Mouse (Mus musculus) kidney, embryonic 14.5 days (tissue): ENCODE measurements around the gene Polr3h. TPM values are rescaled to one million over a fixed set of nuclear protein-coding genes. Genes with fewer than 3 reads are reported as not detected.

ENCODE experiments used
- ATAC-seq: fragments of 200-750 bp; cut with Nextera tagmentation; 2 replicates; pipeline ENCODE4 v1.8.0; 2017; ENCODE audit warnings: moderate number of reproducible peaks, mild to moderate bottlenecking, moderate TSS enrichment, moderate library complexity; ENCODE audit not compliant: low FRiP score, low TSS enrichment
- H3K27ac ChIP-seq: fragments of 300-500 bp; sonication (generic); 2 replicates; pipeline ENCODE4 v1.5.1; 2014; ENCODE audit warnings: low read depth, mild to moderate bottlenecking, low read length, moderate library complexity, mixed read lengths
- H3K27me3 ChIP-seq: fragments of 300-500 bp; sonication (generic); 2 replicates; pipeline ENCODE4 v1.6.1; 2014; ENCODE audit warnings: mild to moderate bottlenecking, low read length; ENCODE audit not compliant: control insufficient read depth, insufficient read depth
- H3K36me3 ChIP-seq: fragments of 300-500 bp; sonication (generic); 2 replicates; pipeline ENCODE4 v1.6.1; 2014; ENCODE audit warnings: low read length, mixed read lengths; ENCODE audit not compliant: control insufficient read depth, insufficient read depth
- H3K4me1 ChIP-seq: fragments of 300-500 bp; sonication (generic); 2 replicates; pipeline ENCODE4 v1.6.1; 2014; ENCODE audit warnings: low read length, mixed read lengths; ENCODE audit not compliant: control insufficient read depth, insufficient read depth
- H3K4me2 ChIP-seq: fragments of 300-500 bp; sonication (generic); replicated peaks from 2 replicates; pipeline ENCODE4 v1.6.1; 2014; ENCODE audit warnings: low read depth, mild to moderate bottlenecking, low read length
- H3K4me3 ChIP-seq: fragments of 300-500 bp; sonication (generic); 2 replicates; pipeline ENCODE4 v1.5.1; 2014; ENCODE audit warnings: mild to moderate bottlenecking, low read length
- H3K9ac ChIP-seq: fragments of 300-500 bp; sonication (generic); 2 replicates; pipeline ENCODE4 v1.6.1; 2014; ENCODE audit warnings: low read depth, mild to moderate bottlenecking, low read length, moderate library complexity
- H3K9me3 ChIP-seq: fragments of 300-500 bp; sonication (generic); 2 replicates; pipeline ENCODE4 v1.6.1; 2016; ENCODE audit warnings: low read length; ENCODE audit not compliant: control insufficient read depth
- WGBS: fragments of 180-500 bp; shearing (Covaris S2); extraction: QIAGEN DNeasy Blood & Tissue Kit; methylation state at CpG from one replicate; pipeline ENCODE4 v1.1.7; 2014; 5-methylcytosine and 5-hydroxymethylcytosine counted together
- polyA plus RNA-seq: library from polyadenylated mRNA; unstranded; fragments of >200 nt; fragmentation: Nextera tagmentation; extraction: Ambion mirVana; gene quantifications from 2 replicates; pipeline ENCODE4 v1.2.1, GENCODE M21; 2014

Gene Polr3h
- polyA plus RNA-seq, 1 experiment from 2014 or later, result 78.9 TPM

DNA sequence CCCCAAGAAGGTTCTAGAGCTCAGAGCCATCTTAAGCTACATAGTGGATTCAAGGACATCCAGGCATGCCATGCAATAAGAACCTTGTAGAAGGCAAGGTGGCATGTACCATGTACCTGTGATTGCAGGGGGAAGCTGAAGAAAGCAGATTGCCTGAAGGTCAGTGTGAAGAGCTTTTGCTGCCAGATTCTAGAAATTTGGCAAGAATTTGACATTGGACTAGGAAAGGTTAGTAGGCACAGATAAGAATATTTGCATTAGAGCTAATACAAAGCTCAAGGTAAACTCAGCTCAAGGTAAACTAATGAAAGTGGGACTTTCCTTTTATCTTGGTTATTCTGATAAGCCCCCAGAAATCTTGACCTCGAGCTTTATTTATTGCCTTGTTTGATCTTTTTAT is 38.2 kb upstream of the Polr3h start:
- H3K9ac ChIP-seq, result no peak overlapping the region
- H3K36me3 ChIP-seq, result no peaks in the 10 kb centered on the region
- WGBS, result 49% methylated on average over 1 of the region's 1 CpGs
- no peak for ATAC-seq
- no peaks in the 10 kb centered on the region for H3K27me3 ChIP-seq
- H3K9me3 ChIP-seq, result no peaks in the 10 kb centered on the region
- no peak overlapping the region for H3K4me2 ChIP-seq
- H3K4me1 ChIP-seq, result 0 out of 2 replicates have a peak, but pooled peaks cover 4% of the 10 kb centered on the region
- H3K27ac ChIP-seq, result no peak overlapping the region
- no peak overlapping the region for H3K4me3 ChIP-seq

DNA sequence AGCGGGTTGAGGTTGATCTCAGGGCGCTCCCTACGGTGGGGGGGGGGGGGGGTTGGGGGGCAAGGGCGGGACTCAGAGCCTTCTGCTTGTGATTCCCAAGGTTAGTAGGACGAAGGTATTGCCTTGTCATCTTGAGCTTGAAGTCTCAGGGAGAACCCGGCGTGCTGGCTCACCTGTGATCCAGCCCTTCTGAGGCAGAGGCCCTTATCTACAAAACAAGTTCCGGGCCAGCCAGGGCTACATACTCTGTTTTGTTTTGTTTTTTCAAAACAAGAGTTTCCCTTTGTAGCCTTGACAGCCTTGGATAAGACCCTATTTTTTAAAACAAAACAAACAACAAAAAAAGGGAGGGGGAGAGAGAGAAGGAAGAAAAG is 35.0 kb upstream of the Polr3h start:
- Histone ChIP-seq H3K4me3 (peak overlapping the region; percentile 73), H3K4me2 (peak overlapping the region; percentile 100), H3K27ac (no peak overlapping the region), H3K36me3 (no peaks in the 10 kb centered on the region), H3K4me1 (0 out of 2 replicates have a peak, but pooled peaks cover 4% of the 10 kb centered on the region), H3K9ac (no peak overlapping the region), H3K9me3 (no peaks in the 10 kb centered on the region), H3K27me3 (no peaks in the 10 kb centered on the region)
- WGBS, result under 1% methylated on average over 5 of the region's 8 CpGs
- ATAC-seq, result no peak

DNA sequence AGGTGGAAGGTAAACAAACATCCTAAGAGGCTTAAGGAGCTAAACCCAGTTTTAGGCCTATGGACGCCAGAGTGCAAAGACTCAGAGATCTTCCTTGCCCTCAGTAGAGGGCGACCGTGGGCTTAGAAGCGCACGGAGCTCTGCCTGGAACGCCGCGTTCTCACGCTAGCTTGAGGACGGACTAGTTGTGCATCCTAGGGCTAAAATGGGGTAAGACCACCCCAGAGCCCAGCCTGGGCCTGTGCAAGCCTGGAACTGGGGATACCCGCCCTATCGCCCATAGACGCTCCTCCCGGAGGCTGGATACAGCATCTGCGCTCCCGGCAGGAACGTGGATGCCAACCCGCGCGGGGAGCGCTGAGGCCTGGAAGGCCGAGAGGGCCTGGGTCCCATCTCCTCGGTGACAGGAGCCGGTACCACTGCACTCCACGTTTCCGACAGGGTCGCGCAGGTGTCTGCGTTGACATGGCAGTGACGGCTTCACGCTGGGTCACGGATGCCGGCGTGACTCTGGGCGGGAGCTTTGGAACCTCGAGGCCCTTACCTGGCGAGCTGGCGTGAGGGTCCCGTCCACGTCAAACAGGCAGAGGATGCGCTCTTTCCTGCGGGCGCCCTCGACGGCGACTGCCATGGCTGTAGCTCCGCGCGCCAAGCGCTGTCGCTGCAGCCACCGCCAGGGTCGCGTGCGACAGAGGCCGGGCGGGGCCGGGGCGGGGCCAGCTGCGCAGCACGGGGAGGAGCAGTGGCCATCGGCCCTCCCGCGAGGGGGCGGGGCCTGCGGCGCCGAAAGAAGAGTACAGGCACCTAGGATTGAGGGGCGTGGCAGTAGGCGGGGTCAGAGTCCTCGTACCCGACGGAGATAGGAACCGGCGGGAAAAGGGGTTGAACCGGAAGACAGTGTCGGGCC is 34.4 kb upstream of the Polr3h start, which contains the start of gene Pmm1:
Pmm1 (minus strand) TSS at position 760 of the 907 bp plus-strand sequence.
- H3K9ac ChIP-seq, result peak within 1 kb of the TSS; percentile 68
- peak within 1 kb of the TSS; percentile 77; the same call in 1 of the 2 replicates for H3K27ac ChIP-seq
- peak; percentile 98 for ATAC-seq
- under 1% methylated on average over 77 of the region's 77 CpGs for WGBS
- H3K27me3 ChIP-seq, result no peaks in the 10 kb centered on the region
- no peaks in the 10 kb centered on the region for H3K9me3 ChIP-seq
- peaks cover 3% of the 10 kb centered on the region for H3K36me3 ChIP-seq
- peak within 1 kb of the TSS; percentile 100 for H3K4me2 ChIP-seq
- 0 out of 2 replicates have a peak, but pooled peaks cover 4% of the 10 kb centered on the region for H3K4me1 ChIP-seq
- H3K4me3 ChIP-seq, result peak within 1 kb of the TSS; percentile 73

DNA sequence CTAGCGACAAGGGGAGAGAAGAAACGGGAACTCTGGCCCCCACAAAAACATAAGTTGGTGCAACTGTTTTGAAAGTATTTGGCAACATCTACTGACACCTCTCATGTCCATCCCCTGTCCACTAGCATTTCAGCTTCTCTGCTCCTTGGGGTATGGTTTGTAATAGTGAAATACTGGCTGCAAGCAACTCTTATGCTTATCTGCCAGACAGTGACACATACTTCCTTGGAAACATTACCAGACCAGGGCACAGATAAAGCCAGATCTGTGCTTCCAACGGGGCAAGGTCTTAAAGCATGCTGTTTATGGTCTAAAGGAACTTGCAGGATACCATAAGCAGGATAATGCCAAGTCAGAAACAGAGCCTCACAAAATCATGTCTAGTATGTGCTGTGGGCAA is 32.9 kb upstream of the Polr3h start:
- Histone ChIP-seq H3K27ac (no peak overlapping the region), H3K36me3 (peaks cover 8% of the 10 kb centered on the region), H3K4me1 (0 out of 2 replicates have a peak, but pooled peaks cover 4% of the 10 kb centered on the region), H3K9ac (no peak overlapping the region), H3K4me2 (no peak overlapping the region), H3K9me3 (no peaks in the 10 kb centered on the region), H3K27me3 (no peaks in the 10 kb centered on the region), H3K4me3 (no peak overlapping the region)
- no peak for ATAC-seq
- WGBS, result 87% methylated on average over 3 of the region's 3 CpGs

DNA sequence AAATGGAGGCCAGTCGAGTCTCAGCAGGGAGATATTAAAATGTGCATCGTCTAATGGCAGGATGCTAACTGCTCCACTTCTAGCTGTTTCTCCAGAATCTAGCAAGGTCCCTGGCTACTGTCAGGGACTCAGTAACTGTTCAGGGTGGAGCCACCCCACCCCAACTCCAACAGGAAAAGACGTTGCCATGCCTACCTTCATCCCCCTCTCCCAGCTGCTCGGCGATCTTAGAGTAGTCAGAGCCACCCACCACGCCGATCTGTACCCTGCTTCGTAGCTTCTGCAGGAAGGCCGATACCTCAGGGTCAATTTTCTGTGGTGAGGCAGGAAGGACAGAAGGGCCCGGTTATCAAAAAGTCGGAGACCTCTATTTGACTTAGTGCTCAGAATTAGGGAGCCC is 31.6 kb upstream of the Polr3h start:
- 0 out of 2 replicates have a peak, but pooled peaks cover 4% of the 10 kb centered on the region for H3K4me1 ChIP-seq
- H3K27me3 ChIP-seq, result no peaks in the 10 kb centered on the region
- H3K27ac ChIP-seq, result no peak overlapping the region
- ATAC-seq, result no peak
- no peaks in the 10 kb centered on the region for H3K9me3 ChIP-seq
- no peak overlapping the region for H3K9ac ChIP-seq
- H3K36me3 ChIP-seq, result peaks cover 8% of the 10 kb centered on the region
- no peak overlapping the region for H3K4me3 ChIP-seq
- no peak overlapping the region for H3K4me2 ChIP-seq
- 87% methylated on average over 11 of the region's 11 CpGs for WGBS

DNA sequence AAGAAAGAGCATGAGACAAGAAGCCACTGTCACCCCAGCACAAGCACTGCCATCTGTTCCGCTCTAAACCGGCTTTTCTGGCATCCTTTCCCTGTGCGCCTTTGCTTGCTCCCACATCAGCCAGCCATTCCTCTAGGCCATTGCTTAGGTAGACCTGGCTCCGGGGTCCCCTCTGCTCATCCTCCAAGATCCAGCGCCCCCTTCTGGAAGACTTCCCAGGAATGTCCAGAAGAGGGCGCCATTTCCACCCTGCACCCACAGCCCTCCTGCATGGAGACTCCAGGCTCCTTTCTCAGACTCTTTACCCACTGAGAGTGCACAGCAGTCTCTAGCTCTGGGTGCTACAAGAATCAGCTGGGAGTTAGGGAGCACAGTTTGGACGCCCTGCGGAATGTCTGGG is 30.4 kb upstream of the Polr3h start:
- H3K4me1 ChIP-seq, result 0 out of 2 replicates have a peak, but pooled peaks cover 4% of the 10 kb centered on the region
- H3K9ac ChIP-seq, result no peak overlapping the region
- no peak overlapping the region for H3K4me3 ChIP-seq
- no peaks in the 10 kb centered on the region for H3K27me3 ChIP-seq
- H3K36me3 ChIP-seq, result peaks cover 13% of the 10 kb centered on the region
- 65% methylated on average over 8 of the region's 8 CpGs for WGBS
- H3K4me2 ChIP-seq, result no peak overlapping the region
- H3K27ac ChIP-seq, result no peak overlapping the region
- H3K9me3 ChIP-seq, result no peaks in the 10 kb centered on the region
- no peak for ATAC-seq

DNA sequence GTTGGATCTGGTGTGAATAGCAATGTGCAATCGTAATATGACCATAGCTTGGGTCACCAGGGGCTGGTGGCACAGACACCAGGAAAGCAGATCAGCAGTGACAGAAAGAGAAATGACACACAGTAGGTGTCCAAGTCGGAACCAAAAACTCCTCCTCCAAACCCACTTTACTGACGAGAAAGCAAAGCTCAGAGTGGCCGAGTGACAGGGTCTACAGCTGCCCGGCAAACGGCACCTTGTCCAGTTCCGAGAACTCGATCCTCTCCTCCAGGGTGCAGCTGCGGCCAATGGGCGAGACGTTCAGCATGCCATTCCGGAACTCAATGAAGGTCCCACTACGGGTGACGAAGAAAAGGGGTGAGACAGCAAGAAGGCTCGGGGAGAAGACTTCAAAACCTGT is 29.4 kb upstream of the Polr3h start:
- Histone ChIP-seq H3K27ac (no peak overlapping the region), H3K27me3 (no peaks in the 10 kb centered on the region), H3K4me2 (no peak overlapping the region), H3K9ac (no peak overlapping the region), H3K36me3 (peaks cover 19% of the 10 kb centered on the region), H3K9me3 (no peaks in the 10 kb centered on the region), H3K4me3 (no peak overlapping the region), H3K4me1 (0 out of 2 replicates have a peak, but pooled peaks cover 4% of the 10 kb centered on the region)
- ATAC-seq, result no peak
- WGBS, result 92% methylated on average over 15 of the region's 15 CpGs

DNA sequence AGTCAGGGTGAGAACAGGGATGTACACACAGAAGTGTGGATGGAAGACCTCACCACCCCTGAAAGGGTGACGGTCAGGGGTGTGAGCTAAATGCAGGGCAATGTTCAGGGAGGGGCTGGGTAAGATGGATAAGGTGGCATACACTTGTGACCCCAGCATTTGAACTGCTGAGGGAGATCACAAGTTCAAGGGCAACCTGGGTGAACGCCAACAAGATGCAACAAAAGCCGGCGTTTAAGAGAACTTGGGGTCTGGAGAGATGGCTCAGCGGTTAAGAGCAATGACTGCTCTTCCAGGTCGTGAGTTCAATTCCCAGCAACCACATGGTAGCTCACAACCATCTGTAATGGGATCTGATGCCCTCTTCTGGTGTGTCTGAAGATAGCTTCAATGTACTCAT is 28.7 kb upstream of the Polr3h start:
- no peak for ATAC-seq
- Histone ChIP-seq H3K4me3 (no peak overlapping the region), H3K9me3 (no peaks in the 10 kb centered on the region), H3K27me3 (no peaks in the 10 kb centered on the region), H3K4me2 (no peak overlapping the region), H3K27ac (no peak overlapping the region), H3K4me1 (0 out of 2 replicates have a peak, but pooled peaks cover 1% of the 10 kb centered on the region), H3K9ac (no peak overlapping the region), H3K36me3 (peaks cover 19% of the 10 kb centered on the region)
- 93% methylated on average over 6 of the region's 6 CpGs for WGBS

DNA sequence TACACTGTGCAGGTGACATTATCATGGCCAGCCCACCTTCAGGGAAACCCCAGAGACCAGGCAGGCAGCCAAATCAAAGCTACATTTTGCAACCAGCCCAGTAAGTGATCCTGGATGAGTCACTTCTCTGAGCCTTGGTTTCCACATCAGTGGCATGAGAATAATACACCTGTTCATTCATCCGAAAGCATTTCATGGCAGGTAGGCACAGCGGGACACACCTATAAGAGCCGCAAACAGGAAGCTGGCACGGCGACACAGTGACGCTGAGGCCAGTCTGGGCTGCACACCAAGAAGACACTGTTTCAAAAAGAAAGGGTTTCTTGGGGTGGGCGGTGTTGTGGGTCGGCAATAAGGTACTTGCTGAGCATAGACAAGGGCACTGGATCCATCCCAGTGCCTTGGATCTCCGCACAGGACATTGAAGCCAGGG is 28.1 kb upstream of the Polr3h start:
- Histone ChIP-seq H3K27me3 (no peaks in the 10 kb centered on the region), H3K4me1 (no peaks in the 10 kb centered on the region), H3K9me3 (no peaks in the 10 kb centered on the region), H3K27ac (no peak overlapping the region), H3K9ac (no peak overlapping the region), H3K4me3 (no peak overlapping the region), H3K4me2 (no peak overlapping the region), H3K36me3 (peaks cover 19% of the 10 kb centered on the region)
- no peak for ATAC-seq
- WGBS, result 95% methylated on average over 9 of the region's 9 CpGs
